ENCODE assay signal across 8 mouse cellular contexts in genomic region chr6:18372447-18373228, GRCm38 (mm10).
DNase-seq lines count a peak whose midpoint lies in the region; ATAC-seq lines count a peak whose summit lies in the region.

No protein-coding gene starts in this region.

- no peaks in the 10 kb centered on the region for H3K27me3 ChIP-seq in forebrain, embryonic 13.5 days
- no peaks in the 10 kb centered on the region for H3K27me3 ChIP-seq in hindbrain, embryonic 15.5 days

- peak; percentile 69 for DNase-seq in NIH3T3 (ENCODE audit: low read depth)
- peak; percentile 68 for DNase-seq in c-Kit-positive CD71-positive TER-119-positive erythroid progenitor cells, embryonic 14.5 days (ENCODE audit: low spot score)
- DNase-seq in left cerebral cortex, postnatal 10 days (ENCODE audit: extremely low spot score in 1 of 2, low spot score in 2 of 2), result peak; percentile 34 to 61
- DNase-seq in mesoderm, embryonic 11.5 days (ENCODE audit: low read depth, low spot score), result peak; percentile 67
- peak; percentile 18 for DNase-seq in skeletal muscle tissue, adult 2 months (ENCODE audit: low read depth, low spot score)

- no peak overlapping the region for H3K4me3 ChIP-seq in forebrain, embryonic 13.5 days
- H3K4me3 ChIP-seq in hindbrain, embryonic 15.5 days, result no peak overlapping the region

- no peak overlapping the region for H3K4me2 ChIP-seq in forebrain, embryonic 13.5 days
- no peak overlapping the region for H3K4me2 ChIP-seq in hindbrain, embryonic 15.5 days

- H3K9ac ChIP-seq in forebrain, embryonic 13.5 days, result no peak overlapping the region
- H3K9ac ChIP-seq in hindbrain, embryonic 15.5 days, result no peak overlapping the region

- no peaks in the 10 kb centered on the region for H3K9me3 ChIP-seq in forebrain, embryonic 13.5 days (replicated peaks)
- H3K9me3 ChIP-seq in hindbrain, embryonic 15.5 days, result no peaks in the 10 kb centered on the region

- peak; percentile 75 for ATAC-seq in forebrain, embryonic 13.5 days
- ATAC-seq in hindbrain, embryonic 15.5 days (ENCODE audit: low FRiP score, low read depth), result peak; percentile 83; the same call in 1 of the 2 replicates
- ATAC-seq in inflammation-experienced regulatory T-cells, adult 6 months, result no peak

- no peak overlapping the region for H3K27ac ChIP-seq in forebrain, embryonic 13.5 days
- no peak overlapping the region for H3K27ac ChIP-seq in hindbrain, embryonic 15.5 days (replicated peaks)

- H3K4me1 ChIP-seq in forebrain, embryonic 13.5 days, result peaks cover 3% of the 10 kb centered on the region; the same call in 1 of the 2 replicates
- H3K4me1 ChIP-seq in hindbrain, embryonic 15.5 days (replicated peaks), result no peaks in the 10 kb centered on the region

- WGBS in forebrain, embryonic 13.5 days, result 34% methylated on average over 7 of the region's 7 CpGs
- 34% methylated on average over 7 of the region's 7 CpGs for WGBS in hindbrain, embryonic 15.5 days

- intact Hi-C loops in left cerebral cortex, postnatal 10 days (cut with DNase I), result loop anchor here (2.0 to 5.0 kb wide), 2 partner anchors 236 to 285 kb away; no protein-coding TSS in a partner anchor

- H3K36me3 ChIP-seq in forebrain, embryonic 13.5 days (ENCODE audit: poor library complexity, severe bottlenecking), result peaks cover 17% of the 10 kb centered on the region
- H3K36me3 ChIP-seq in hindbrain, embryonic 15.5 days, result peaks cover 20% of the 10 kb centered on the region; the same call in 1 of the 2 replicates

Comparison
In these comparisons a context has a peak if more than half of its experiments do, and no peak if none do; other contexts are left out.
1. DNase-seq: peak in every context shown above with its lines; median percentile 69 in NIH3T3; 68 in c-Kit-positive CD71-positive TER-119-positive erythroid progenitor cells, embryonic 14.5 days; 67 in mesoderm, embryonic 11.5 days; 48 in left cerebral cortex, postnatal 10 days; 18 in skeletal muscle tissue, adult 2 months.